Mouse (Mus musculus) hindbrain, embryonic 12.5 days (tissue): Measurements from ENCODE around the gene Tbc1d14. TPM values are rescaled to one million over a fixed set of nuclear protein-coding genes. Genes with fewer than 3 reads are reported as not detected.

Experiments used
- ATAC-seq: fragments of 200-750 bp; cut with Nextera tagmentation; 2 replicates; pipeline ENCODE4 v1.8.0; 2017; ENCODE audit warnings: moderate TSS enrichment; ENCODE audit not compliant: low FRiP score
- H3K27ac ChIP-seq: fragments of 300-500 bp; sonication (generic); 2 replicates; pipeline ENCODE4 v1.5.1; 2016; ENCODE audit warnings: mild to moderate bottlenecking
- H3K27me3 ChIP-seq: fragments of 300-500 bp; sonication (generic); 2 replicates; pipeline ENCODE4 v1.6.1; 2016; ENCODE audit warnings: mild to moderate bottlenecking
- H3K36me3 ChIP-seq: fragments of 300-500 bp; sonication (generic); 2 replicates; pipeline ENCODE4 v1.6.1; 2016; ENCODE audit warnings: mild to moderate bottlenecking
- H3K4me1 ChIP-seq: fragments of 300-500 bp; sonication (generic); 2 replicates; pipeline ENCODE4 v1.6.1; 2016
- H3K4me2 ChIP-seq: fragments of 300-500 bp; sonication (generic); replicated peaks from 2 replicates; pipeline ENCODE4 v1.6.1; 2016; ENCODE audit warnings: mild to moderate bottlenecking
- H3K4me3 ChIP-seq: fragments of 300-500 bp; sonication (generic); 2 replicates; pipeline ENCODE4 v1.5.1; 2016; ENCODE audit warnings: mild to moderate bottlenecking
- H3K9ac ChIP-seq: fragments of 300-500 bp; sonication (generic); 2 replicates; pipeline ENCODE4 v1.6.1; 2016; ENCODE audit warnings: mild to moderate bottlenecking, moderate library complexity
- H3K9me3 ChIP-seq: fragments of 300-500 bp; sonication (generic); replicated peaks from 2 replicates; pipeline ENCODE4 v1.6.1; 2016; ENCODE audit warnings: mild to moderate bottlenecking
- WGBS: fragments of 180-500 bp; shearing (Covaris S2); methylation state at CpG from one replicate; pipeline ENCODE4 v1.1.7; 2016; 5-methylcytosine and 5-hydroxymethylcytosine counted together
- polyA plus RNA-seq: library from polyadenylated mRNA; unstranded; fragments of >200 nt; fragmentation: Nextera tagmentation; extraction: Ambion mirVana; gene quantifications from 2 replicates; pipeline ENCODE4 v1.2.1, GENCODE M21; 2016

Tbc1d14 gene
- polyA plus RNA-seq, 1 experiment from 2014 or later: 56.2 TPM

DNA sequence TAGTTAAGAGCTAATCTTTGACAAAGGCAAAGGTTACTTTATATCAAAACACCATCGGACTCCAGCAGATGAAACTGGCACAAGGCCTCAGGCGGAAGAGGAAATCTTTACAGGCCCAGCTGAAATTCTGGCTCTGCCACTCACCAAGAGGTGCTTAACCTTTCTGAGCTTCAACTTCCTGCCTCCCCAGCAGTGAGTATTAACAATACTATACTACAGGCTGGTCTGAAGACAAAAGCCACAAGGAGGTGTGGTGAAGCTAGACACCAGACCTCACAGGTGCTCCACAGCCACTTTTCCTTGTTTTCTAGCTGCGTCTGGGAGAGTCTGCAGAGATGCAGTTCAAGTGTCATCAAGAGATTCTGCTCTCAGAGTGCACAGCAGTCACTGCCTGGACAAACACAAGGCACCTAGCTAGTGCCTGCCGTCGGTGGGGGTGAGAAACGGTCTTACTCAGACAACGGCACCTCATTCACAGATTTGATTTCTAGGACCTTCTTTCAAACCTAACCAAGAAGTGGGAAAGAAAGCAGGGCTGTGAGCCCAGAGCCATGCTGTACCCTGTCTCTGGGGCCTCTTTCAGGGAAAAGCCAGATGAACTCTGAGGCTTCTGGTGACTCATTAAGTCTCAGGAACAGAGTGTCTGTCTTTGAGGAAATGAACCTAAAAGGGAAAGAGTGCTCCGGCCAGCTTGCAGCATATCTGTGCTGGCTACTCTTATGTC is 18.8 kb downstream of the Tbc1d14 start:
- 63% methylated on average over 8 of the region's 8 CpGs for WGBS
- Histone ChIP-seq H3K4me3 (no peak overlapping the region), H3K4me1 (peaks cover 5% of the 10 kb centered on the region; the same call in 1 of the 2 replicates), H3K27ac (no peak overlapping the region), H3K4me2 (no peak overlapping the region), H3K9ac (no peak overlapping the region), H3K27me3 (no peaks in the 10 kb centered on the region), H3K9me3 (no peaks in the 10 kb centered on the region), H3K36me3 (peaks cover 7% of the 10 kb centered on the region)
- ATAC-seq: no peak

DNA sequence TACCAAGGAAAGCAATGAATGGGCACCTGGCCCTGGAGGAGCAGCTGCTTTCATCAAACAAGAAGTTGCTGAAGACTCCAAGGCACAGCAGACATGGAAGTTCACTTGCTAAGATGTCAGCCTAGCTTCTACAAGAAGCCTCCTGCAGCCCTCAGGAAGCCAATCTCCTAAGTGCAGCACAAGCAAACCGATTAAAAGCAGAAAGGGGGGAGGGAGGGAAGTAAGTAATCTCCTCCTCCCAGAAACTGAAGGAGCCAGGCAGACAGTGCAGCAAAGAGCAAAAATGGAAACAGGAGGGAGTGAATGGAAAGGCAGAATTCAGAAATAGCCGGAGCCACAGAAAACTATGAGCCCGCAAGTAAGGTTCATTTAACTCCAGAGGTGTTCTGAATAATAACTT is 19.7 kb downstream of the Tbc1d14 start:
- Histone ChIP-seq H3K27ac (no peak overlapping the region), H3K4me1 (peaks cover 7% of the 10 kb centered on the region; the same call in 1 of the 2 replicates), H3K36me3 (peaks cover 7% of the 10 kb centered on the region), H3K9me3 (no peaks in the 10 kb centered on the region), H3K9ac (no peak overlapping the region), H3K4me3 (no peak overlapping the region), H3K4me2 (no peak overlapping the region), H3K27me3 (no peaks in the 10 kb centered on the region)
- WGBS: 66% methylated on average over 3 of the region's 3 CpGs
- no peak for ATAC-seq

GRCm38 (mm10) chr5:36571371-36571770 is 21.7 kb downstream of the Tbc1d14 start:
- Histone ChIP-seq H3K27me3 (no peaks in the 10 kb centered on the region), H3K9me3 (no peaks in the 10 kb centered on the region), H3K27ac (no peak overlapping the region), H3K9ac (no peak overlapping the region), H3K36me3 (peaks cover 7% of the 10 kb centered on the region), H3K4me1 (peaks cover 7% of the 10 kb centered on the region; the same call in 1 of the 2 replicates), H3K4me3 (no peak overlapping the region), H3K4me2 (no peak overlapping the region)
- 94% methylated on average over 16 of the region's 16 CpGs for WGBS
- ATAC-seq: no peak

GRCm38 (mm10) chr5:36570546-36571245 is 22.4 kb downstream of the Tbc1d14 start:
- 90% methylated on average over 4 of the region's 4 CpGs for WGBS
- H3K4me2 ChIP-seq: no peak overlapping the region

GRCm38 (mm10) chr5:36570098-36570497 is 23.0 kb downstream of the Tbc1d14 start:
- H3K4me3 ChIP-seq: no peak overlapping the region
- ATAC-seq: no peak
- H3K4me2 ChIP-seq: no peak overlapping the region
- H3K36me3 ChIP-seq: peaks cover 7% of the 10 kb centered on the region
- H3K9ac ChIP-seq: no peak overlapping the region
- WGBS: 90% methylated on average over 7 of the region's 7 CpGs
- peaks cover 7% of the 10 kb centered on the region; the same call in 1 of the 2 replicates for H3K4me1 ChIP-seq
- H3K9me3 ChIP-seq: no peaks in the 10 kb centered on the region
- H3K27me3 ChIP-seq: no peaks in the 10 kb centered on the region
- no peak overlapping the region for H3K27ac ChIP-seq

More at GRCm38 (mm10) chr5:36570546-36571245, 22.4 kb downstream of the Tbc1d14 start:
- Histone ChIP-seq H3K27ac (no peak overlapping the region), H3K9me3 (no peaks in the 10 kb centered on the region), H3K27me3 (no peaks in the 10 kb centered on the region), H3K9ac (no peak overlapping the region), H3K4me3 (no peak overlapping the region), H3K4me1 (peaks cover 7% of the 10 kb centered on the region; the same call in 1 of the 2 replicates), H3K36me3 (peaks cover 7% of the 10 kb centered on the region)
- ATAC-seq: no peak

DNA sequence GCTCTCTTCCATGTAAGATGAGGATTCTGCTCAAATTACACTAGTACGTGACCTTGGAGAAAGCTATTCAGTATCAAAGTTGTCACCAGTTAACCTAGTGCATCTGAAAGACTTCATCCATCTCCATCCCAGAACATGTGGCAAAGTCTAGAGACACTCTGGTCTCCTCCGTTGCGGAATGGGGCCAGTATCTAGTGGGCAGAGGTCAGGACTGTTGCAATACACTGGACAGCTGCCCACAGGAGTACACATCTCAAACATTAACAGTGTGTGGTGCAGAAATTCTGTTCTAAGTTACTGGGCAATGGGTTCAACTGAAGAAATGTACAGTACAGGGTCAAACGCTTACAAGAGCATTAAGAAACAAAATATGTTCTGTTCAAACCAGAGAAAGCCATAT is 25.0 kb downstream of the Tbc1d14 start:
- Histone ChIP-seq H3K9me3 (no peaks in the 10 kb centered on the region), H3K27ac (no peak overlapping the region), H3K27me3 (no peaks in the 10 kb centered on the region), H3K4me3 (no peak overlapping the region), H3K9ac (no peak overlapping the region), H3K4me1 (0 out of 2 replicates have a peak, but pooled peaks cover 5% of the 10 kb centered on the region), H3K36me3 (peaks cover 7% of the 10 kb centered on the region), H3K4me2 (no peak overlapping the region)
- no peak for ATAC-seq
- 84% methylated on average over 4 of the region's 4 CpGs for WGBS

DNA sequence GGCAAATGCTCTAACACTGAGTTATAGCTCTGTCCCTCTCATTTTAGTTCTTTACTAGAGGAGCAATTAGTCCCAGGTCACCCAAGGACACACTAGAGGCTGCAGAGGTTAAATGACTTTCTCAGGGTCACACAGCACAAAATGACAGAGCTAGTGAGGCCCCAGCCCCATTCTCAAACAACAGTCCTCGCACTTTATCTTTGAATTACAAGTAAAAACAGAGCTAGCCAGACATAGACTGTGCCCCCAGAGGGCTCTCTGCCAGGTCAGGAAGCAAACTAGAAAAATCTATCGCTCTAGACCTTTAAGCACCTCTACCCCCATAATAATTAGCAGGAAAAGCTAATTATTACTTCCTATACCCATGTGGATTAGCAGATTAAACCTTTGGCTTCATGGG is 25.4 kb downstream of the Tbc1d14 start:
- Histone ChIP-seq H3K4me1 (0 out of 2 replicates have a peak, but pooled peaks cover 5% of the 10 kb centered on the region), H3K9ac (no peak overlapping the region), H3K36me3 (peaks cover 7% of the 10 kb centered on the region), H3K4me2 (no peak overlapping the region), H3K27ac (no peak overlapping the region), H3K9me3 (no peaks in the 10 kb centered on the region), H3K4me3 (no peak overlapping the region), H3K27me3 (no peaks in the 10 kb centered on the region)
- no peak for ATAC-seq
- 73% methylated on average over 2 of the region's 2 CpGs for WGBS

- H3K9ac ChIP-seq: no peak overlapping the region
- H3K4me3 ChIP-seq: no peak overlapping the region
- 0 out of 2 replicates have a peak, but pooled peaks cover 5% of the 10 kb centered on the region for H3K4me1 ChIP-seq
- H3K9me3 ChIP-seq: no peaks in the 10 kb centered on the region
- 89% methylated on average over 9 of the region's 9 CpGs for WGBS
- no peaks in the 10 kb centered on the region for H3K36me3 ChIP-seq
- H3K27ac ChIP-seq: no peak overlapping the region
- no peak for ATAC-seq
- H3K27me3 ChIP-seq: no peaks in the 10 kb centered on the region
- no peak overlapping the region for H3K4me2 ChIP-seq
Observed at GRCm38 (mm10) chr5:36564530-36564929, 28.5 kb downstream of the Tbc1d14 start.

GRCm38 (mm10) chr5:36563741-36564140 is 29.3 kb downstream of the Tbc1d14 start:
- ATAC-seq: no peak
- Histone ChIP-seq H3K4me3 (no peak overlapping the region), H3K9ac (no peak overlapping the region), H3K9me3 (no peaks in the 10 kb centered on the region), H3K4me1 (0 out of 2 replicates have a peak, but pooled peaks cover 4% of the 10 kb centered on the region), H3K27ac (no peak overlapping the region), H3K36me3 (no peaks in the 10 kb centered on the region), H3K4me2 (no peak overlapping the region), H3K27me3 (no peaks in the 10 kb centered on the region)
- WGBS: 85% methylated on average over 6 of the region's 6 CpGs

GRCm38 (mm10) chr5:36562791-36563445 is 30.2 kb downstream of the Tbc1d14 start:
- ATAC-seq: no peak
- H3K9me3 ChIP-seq: no peaks in the 10 kb centered on the region
- no peaks in the 10 kb centered on the region for H3K27me3 ChIP-seq
- H3K27ac ChIP-seq: no peak overlapping the region
- H3K4me2 ChIP-seq: no peak overlapping the region
- peaks cover 3% of the 10 kb centered on the region; the same call in 1 of the 2 replicates for H3K4me1 ChIP-seq
- no peak overlapping the region for H3K4me3 ChIP-seq
- 90% methylated on average over 10 of the region's 10 CpGs for WGBS
- H3K36me3 ChIP-seq: no peaks in the 10 kb centered on the region
- H3K9ac ChIP-seq: no peak overlapping the region

GRCm38 (mm10) chr5:36561509-36561908 is 31.6 kb downstream of the Tbc1d14 start:
- Histone ChIP-seq H3K4me3 (no peak overlapping the region), H3K36me3 (no peaks in the 10 kb centered on the region), H3K9ac (no peak overlapping the region), H3K9me3 (no peaks in the 10 kb centered on the region), H3K4me2 (no peak overlapping the region), H3K4me1 (peaks cover 6% of the 10 kb centered on the region), H3K27me3 (no peaks in the 10 kb centered on the region), H3K27ac (no peak overlapping the region)
- WGBS: 87% methylated on average over 4 of the region's 4 CpGs
- no peak for ATAC-seq

GRCm38 (mm10) chr5:36560490-36560889 is 32.6 kb downstream of the Tbc1d14 start:
- WGBS: 91% methylated on average over 4 of the region's 4 CpGs
- no peaks in the 10 kb centered on the region for H3K36me3 ChIP-seq
- peaks cover 6% of the 10 kb centered on the region for H3K4me1 ChIP-seq

More at GRCm38 (mm10) chr5:36560490-36560889, 32.6 kb downstream of the Tbc1d14 start:
- H3K4me2 ChIP-seq: no peak overlapping the region
- no peak overlapping the region for H3K9ac ChIP-seq
- no peaks in the 10 kb centered on the region for H3K9me3 ChIP-seq
- H3K27ac ChIP-seq: no peak overlapping the region
- H3K27me3 ChIP-seq: no peaks in the 10 kb centered on the region
- no peak for ATAC-seq
- H3K4me3 ChIP-seq: no peak overlapping the region
